In genomic region chr7:145181376-145182034, GRCm38 (mm10) we compare ENCODE assay signal across 12 mouse cellular contexts. TPM values are rescaled to one million over a fixed set of nuclear protein-coding genes. Genes with fewer than 3 reads are reported as not detected.
A peak's percentile ranks its signal among the peaks of the same experiment; 100 is the strongest.
DNase-seq lines count a peak whose midpoint lies in the region; ATAC-seq lines count a peak whose summit lies in the region.
"Had no signal": no experiment of that assay in that cellular context is flagged by ENCODE, and none has a peak within 500 bp of the region (broad histone marks: within the 10 kb centered on the region; RNA-seq: fewer than 3 reads in every experiment).

No protein-coding gene starts in this region.

- H3K27me3 ChIP-seq in embryonic facial prominence, embryonic 10.5 days (replicated peaks; ENCODE audit: low read depth, poor library complexity, severe bottlenecking) = peaks cover 16% of the 10 kb centered on the region
- H3K27me3 ChIP-seq: intestine, embryonic 15.5 days had no signal

- no peaks in the 10 kb centered on the region for H3K9me3 ChIP-seq in embryonic facial prominence, embryonic 10.5 days
- H3K9me3 ChIP-seq: intestine, embryonic 15.5 days had no signal

- peaks cover 56% of the 10 kb centered on the region for H3K4me1 ChIP-seq in embryonic facial prominence, embryonic 10.5 days

- no peaks in the 10 kb centered on the region for H3K36me3 ChIP-seq in embryonic facial prominence, embryonic 10.5 days (replicated peaks)
- H3K36me3 ChIP-seq: intestine, embryonic 15.5 days had no signal

- no peak overlapping the region for H3K4me3 ChIP-seq in embryonic facial prominence, embryonic 10.5 days
- H3K4me3 ChIP-seq: intestine, embryonic 15.5 days had no signal

- intact Hi-C loops in left cerebral cortex, postnatal 4 days (cut with DNase I) = no loop called here

- H3K27ac ChIP-seq in embryonic facial prominence, embryonic 10.5 days (replicated peaks) = peak overlapping the region; percentile 78
- H3K27ac ChIP-seq: intestine, embryonic 15.5 days; macrophage had no signal

- no peak for ATAC-seq in inflammation-experienced regulatory T-cells, adult 6 months
- ATAC-seq: intestine, embryonic 15.5 days had no signal

- 51% methylated on average over 11 of the region's 11 CpGs for WGBS in embryonic facial prominence, embryonic 10.5 days

- peak; percentile 45 to 61 for DNase-seq in cerebellum, postnatal 25 days
- DNase-seq in cerebellum, adult 9-10 months = no peak
- DNase-seq in left cerebral cortex, postnatal 4 days = peak; percentile 75
- no peak for DNase-seq in left cerebral cortex, adult 18-20 months (ENCODE audit: low spot score in 2 of 2)
- DNase-seq in embryonic facial prominence, embryonic 10.5 days (ENCODE audit: low spot score) = peak; percentile 59
- DNase-seq in hindlimb bud, embryonic 11.5 days (ENCODE audit: extremely low spot score, low read depth, low spot score) = peak; percentile 12
- DNase-seq in urinary bladder, postnatal 4 days (ENCODE audit: low spot score in 2 of 2) = no peak
- DNase-seq: gastrocnemius, postnatal 36 days had no signal

RNA-seq across cellular contexts. Expression of gene 1810010D01Rik, which starts 26.4 kb away (rescaled TPM):
- total RNA-seq in left cerebral cortex, postnatal 4 days (2021) = not detected
- under 1 TPM; 0.80 to 0.88 TPM for total RNA-seq in left cerebral cortex, adult 18-20 months (2021)
- polyA plus RNA-seq in embryonic facial prominence, embryonic 10.5 days (2016; fragmentation: Nextera tagmentation; extraction: Ambion mirVana) = 0.72 TPM in 1 of 2 replicates, not detected in the other
- not detected for polyA plus RNA-seq in inflammation-experienced regulatory T-cells, adult 6 months (2017; shearing (Covaris generic))
- total RNA-seq: gastrocnemius, postnatal 36 days had no signal
- polyA plus RNA-seq: macrophage; neural tube, embryonic 14.5 days had no signal

Comparison
In these comparisons a context has a peak if more than half of its experiments do, and no peak if none do; other contexts are left out.
1. DNase-seq: peak in cerebellum, postnatal 25 days (2 of 2), left cerebral cortex, postnatal 4 days (single experiment), embryonic facial prominence, embryonic 10.5 days (single experiment) and hindlimb bud, embryonic 11.5 days (single experiment); none in cerebellum, adult 9-10 months (single experiment), left cerebral cortex, adult 18-20 months (0 of 2) and urinary bladder, postnatal 4 days (0 of 2).